Mouse (Mus musculus): ENCODE measurements at regions not wholly inside any gene's neighbourhood (a gene's known extent, or its start where the extent isn't known, plus 50 kb on each side); places are given as distances from the start of the nearest gene placed in this dataset.

DNA sequence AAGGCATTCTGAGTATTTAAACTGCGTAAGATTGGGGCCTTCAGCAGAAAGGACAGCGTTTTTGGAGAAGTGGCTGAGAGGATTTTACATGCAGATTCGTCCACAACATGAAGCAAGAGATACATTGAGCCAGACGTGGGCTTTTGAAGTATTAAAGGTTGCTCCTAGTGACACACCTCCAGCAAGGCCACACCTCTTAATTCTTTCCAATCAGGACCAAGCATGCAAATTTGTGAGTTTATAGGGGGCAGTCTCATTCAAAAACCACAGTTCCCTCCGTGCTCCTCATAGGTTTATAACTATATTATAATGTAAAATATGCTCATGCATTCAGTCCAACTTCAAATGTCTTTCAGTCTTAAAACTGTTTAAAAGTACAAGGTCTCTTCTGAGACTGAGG is 509.2 kb downstream of the Pdha2 start:
- no peak for TF ChIP-seq CTCF (IDR thresholded peaks at IDR 0.05)
- no peak for DNase-seq
- intact Hi-C loops (cut with DNase I): no loop called here
- Histone ChIP-seq H3K4me3 (no peak overlapping the region), H3K27ac (no peak overlapping the region)

DNA sequence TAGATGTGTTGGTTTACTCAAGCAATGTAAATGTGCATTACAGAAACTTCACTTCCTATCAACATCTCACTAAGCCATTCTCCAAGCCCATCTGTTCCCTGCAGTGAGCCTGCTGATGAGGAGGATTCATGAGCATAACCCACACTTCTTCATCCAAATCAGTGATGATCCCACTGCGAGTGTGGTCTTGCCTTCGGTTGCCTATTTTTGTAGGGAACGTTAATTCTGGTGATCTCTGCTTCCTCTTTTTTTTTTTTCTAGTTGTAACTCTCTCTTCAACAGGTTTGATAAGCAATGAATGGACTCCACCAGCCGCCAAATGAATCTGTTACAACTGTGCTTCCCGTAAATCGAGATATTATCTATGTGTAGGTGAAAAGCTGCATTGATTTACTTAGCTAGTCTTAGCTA is 509.9 kb downstream of the Pdha2 start:
- TF ChIP-seq CTCF (IDR thresholded peaks at IDR 0.05): no peak
- DNase-seq: no peak
- Histone ChIP-seq H3K27ac (no peak overlapping the region), H3K4me3 (no peak overlapping the region)
- intact Hi-C loops (cut with DNase I): no loop called here

DNA sequence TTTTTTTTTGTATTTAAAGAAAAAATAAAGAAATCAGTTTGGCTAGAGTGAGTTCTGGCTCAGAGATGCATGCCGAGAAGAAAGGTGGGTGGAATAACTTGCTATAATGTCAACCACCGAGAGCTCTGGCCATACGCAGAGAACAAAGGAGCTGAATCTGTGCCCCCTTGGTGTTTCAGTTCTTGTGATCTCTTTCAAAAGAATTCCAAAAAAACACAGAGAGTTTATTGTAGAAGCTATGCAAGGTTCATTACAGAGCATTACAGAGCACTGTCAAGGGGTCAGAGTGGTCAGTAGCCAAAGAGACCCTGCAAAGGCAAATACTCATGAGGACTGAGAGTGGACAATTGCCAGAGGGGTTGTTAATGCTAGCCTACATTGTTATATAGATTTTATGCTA is 514.9 kb downstream of the Pdha2 start:
- Histone ChIP-seq H3K4me3 (no peak overlapping the region), H3K27ac (no peak overlapping the region)
- no peak for DNase-seq
- no peak for TF ChIP-seq CTCF (IDR thresholded peaks at IDR 0.05)
- intact Hi-C loops (cut with DNase I): no loop called here

DNA sequence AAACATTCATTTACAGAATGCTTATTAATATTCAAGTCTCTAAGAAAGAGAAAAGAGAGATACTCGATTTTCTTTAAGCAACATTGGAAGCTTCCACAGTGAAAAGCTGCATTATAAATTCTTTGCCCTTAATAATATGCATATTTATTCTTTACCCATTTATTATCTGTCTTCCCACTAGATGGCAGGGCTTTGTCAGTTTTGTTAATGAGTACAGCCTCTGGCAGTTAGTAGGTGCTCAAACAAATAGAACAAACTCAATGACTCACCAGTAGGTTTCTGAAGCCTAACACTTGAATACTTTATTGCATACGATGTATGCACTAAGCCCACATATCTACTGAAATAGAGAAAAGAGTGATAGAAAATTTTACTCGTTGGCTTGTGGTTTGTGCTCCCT is 529.4 kb downstream of the Pdha2 start:
- TF ChIP-seq CTCF (IDR thresholded peaks at IDR 0.05): no peak
- Histone ChIP-seq H3K27ac (no peak overlapping the region), H3K4me3 (no peak overlapping the region)
- intact Hi-C loops (cut with DNase I): no loop called here
- no peak for DNase-seq

GRCm38 (mm10) chr3:140645785-140646388 is 566.3 kb downstream of the Pdha2 start:
- no peak for DNase-seq
- Histone ChIP-seq H3K27ac (no peak overlapping the region), H3K4me3 (no peak overlapping the region)
- no peak for TF ChIP-seq CTCF (IDR thresholded peaks at IDR 0.05)
- intact Hi-C loops (cut with DNase I): no loop called here

- intact Hi-C loops (cut with DNase I): no loop called here
- no peak overlapping the region for H3K4me3 ChIP-seq
- H3K27ac ChIP-seq: no peak overlapping the region
- DNase-seq: no peak
- TF ChIP-seq CTCF (IDR thresholded peaks at IDR 0.05): no peak
Observed at GRCm38 (mm10) chr3:140619885-140620284, 592.3 kb downstream of the Pdha2 start.

All from gastrocnemius, adult 2 months (tissue).